Mouse (Mus musculus) lung, postnatal 4 days (tissue): ENCODE data around the gene Lime1.
A peak's percentile ranks its signal among the peaks of the same experiment; 100 is the strongest.

Experiments used
- DNase-seq, 2 experiments: peaks; one replicate each; pipeline ENCODE4 v3.0.0; 2021

The Lime1 gene

GRCm38 (mm10) chr2:181391541-181391940, 11.7 kb downstream of the Lime1 start:
- DNase-seq = no peak

GRCm38 (mm10) chr2:181392600-181393213, 12.8 kb downstream of the Lime1 start:
- peak; percentile 70 to 88 for DNase-seq

- DNase-seq = no peak
Observed at GRCm38 (mm10) chr2:181394086-181394485, 14.2 kb downstream of the Lime1 start.

- peak in 1 of 2 experiments; percentile 26 for DNase-seq
Observed at GRCm38 (mm10) chr2:181397207-181397761, 17.4 kb downstream of the Lime1 start.

- no peak for DNase-seq
Observed at GRCm38 (mm10) chr2:181401497-181401896, 21.6 kb downstream of the Lime1 start.

- DNase-seq = no peak
Observed at GRCm38 (mm10) chr2:181403722-181404121, 23.8 kb downstream of the Lime1 start.

GRCm38 (mm10) chr2:181409643-181410042, 29.8 kb downstream of the Lime1 start:
- DNase-seq = no peak

GRCm38 (mm10) chr2:181410760-181411473, 31.0 kb downstream of the Lime1 start:
- DNase-seq = peak; percentile 68 to 77

GRCm38 (mm10) chr2:181413141-181413540, 33.3 kb downstream of the Lime1 start:
- DNase-seq = no peak

- peak; percentile 13 to 36 for DNase-seq
Observed at GRCm38 (mm10) chr2:181415945-181416344, 36.1 kb downstream of the Lime1 start.

GRCm38 (mm10) chr2:181419359-181419758, 39.5 kb downstream of the Lime1 start:
- no peak for DNase-seq

- DNase-seq = no peak
Observed at GRCm38 (mm10) chr2:181420426-181420825, 40.5 kb downstream of the Lime1 start.

GRCm38 (mm10) chr2:181420903-181421638, 41.2 kb downstream of the Lime1 start:
- DNase-seq = no peak

- DNase-seq = no peak
Observed at GRCm38 (mm10) chr2:181423834-181424233, 44.0 kb downstream of the Lime1 start.
